Mouse (Mus musculus): ENCODE results near the gene Usp7. TPM values are rescaled to one million over a fixed set of nuclear protein-coding genes. Genes with fewer than 3 reads are reported as not detected.
"Not testable (repeated sequence)": the region's sequence is repeated elsewhere in the genome, so short reads cannot be mapped to it uniquely, and the experiment has no call there.

The Usp7 gene
- total RNA-seq, 2 experiments from 2014 or later, result 46.4 to 48.9 TPM

- intact Hi-C loops (cut with DNase I; ENCODE audit: low total_unique reads), result no loop called here
- DNase-seq, result no peak
These were observed 31.1 kb downstream of the Usp7 start for GRCm38 (mm10) chr16:8761005-8761404.

GRCm38 (mm10) chr16:8758979-8759378 lies 33.1 kb downstream of the Usp7 start:
- no peak for DNase-seq
- intact Hi-C loops (cut with DNase I; ENCODE audit: low total_unique reads), result no loop called here

GRCm38 (mm10) chr16:8758193-8758592 lies 33.9 kb downstream of the Usp7 start:
- intact Hi-C loops (cut with DNase I; ENCODE audit: low total_unique reads), result no loop called here
- no peak for DNase-seq

GRCm38 (mm10) chr16:8757586-8757985 lies 34.5 kb downstream of the Usp7 start:
- intact Hi-C loops (cut with DNase I; ENCODE audit: low total_unique reads); DNase-seq: not testable (repeated sequence)

GRCm38 (mm10) chr16:8752334-8752733 lies 39.8 kb downstream of the Usp7 start:
- intact Hi-C loops (cut with DNase I; ENCODE audit: low total_unique reads), result no loop called here
- no peak for DNase-seq

- no peak for DNase-seq
- intact Hi-C loops (cut with DNase I; ENCODE audit: low total_unique reads), result no loop called here
These were observed 40.4 kb downstream of the Usp7 start for GRCm38 (mm10) chr16:8751555-8752235.

- no peak for DNase-seq
These were observed 43.2 kb downstream of the Usp7 start for GRCm38 (mm10) chr16:8748904-8749303.

GRCm38 (mm10) chr16:8748175-8748846 lies 43.8 kb downstream of the Usp7 start:
- intact Hi-C loops (cut with DNase I; ENCODE audit: low total_unique reads), result no loop called here
- peak; percentile 47 for DNase-seq

More at GRCm38 (mm10) chr16:8748904-8749303, 43.2 kb downstream of the Usp7 start:
- intact Hi-C loops (cut with DNase I; ENCODE audit: low total_unique reads), result no loop called here

- intact Hi-C loops (cut with DNase I; ENCODE audit: low total_unique reads), result no loop called here
- no peak for DNase-seq
These were observed 44.3 kb downstream of the Usp7 start for GRCm38 (mm10) chr16:8747772-8748171.

- DNase-seq, result no peak
- intact Hi-C loops (cut with DNase I; ENCODE audit: low total_unique reads), result no loop called here
These were observed 45.6 kb downstream of the Usp7 start for GRCm38 (mm10) chr16:8746509-8746908.

- intact Hi-C loops (cut with DNase I; ENCODE audit: low total_unique reads), result no loop called here
- no peak for DNase-seq
These were observed 46.4 kb downstream of the Usp7 start for GRCm38 (mm10) chr16:8745751-8746150.

- intact Hi-C loops (cut with DNase I; ENCODE audit: low total_unique reads), result no loop called here
- no peak for DNase-seq
These were observed 48.1 kb downstream of the Usp7 start for GRCm38 (mm10) chr16:8743989-8744388.

- intact Hi-C loops (cut with DNase I; ENCODE audit: low total_unique reads), result no loop called here
- DNase-seq, result no peak
These were observed 50.4 kb downstream of the Usp7 start for GRCm38 (mm10) chr16:8741697-8742096.

GRCm38 (mm10) chr16:8741110-8741509 lies 51.0 kb downstream of the Usp7 start:
- intact Hi-C loops (cut with DNase I; ENCODE audit: low total_unique reads), result no loop called here

GRCm38 (mm10) chr16:8738542-8739514 lies 53.3 kb downstream of the Usp7 start:
- intact Hi-C loops (cut with DNase I; ENCODE audit: low total_unique reads), result no loop called here
- peak; percentile 93 for DNase-seq

More at GRCm38 (mm10) chr16:8741110-8741509, 51.0 kb downstream of the Usp7 start:
- DNase-seq, result no peak

GRCm38 (mm10) chr16:8737666-8738541 lies 54.2 kb downstream of the Usp7 start:
- intact Hi-C loops (cut with DNase I; ENCODE audit: low total_unique reads), result no loop called here
- peak; percentile 24 for DNase-seq

- intact Hi-C loops (cut with DNase I; ENCODE audit: low total_unique reads), result no loop called here
- no peak for DNase-seq
These were observed 54.8 kb downstream of the Usp7 start for GRCm38 (mm10) chr16:8737341-8737665.

GRCm38 (mm10) chr16:8736757-8737156 lies 55.4 kb downstream of the Usp7 start:
- no peak for DNase-seq
- intact Hi-C loops (cut with DNase I; ENCODE audit: low total_unique reads), result no loop called here

- intact Hi-C loops (cut with DNase I; ENCODE audit: low total_unique reads), result no loop called here
- no peak for DNase-seq
These were observed 56.1 kb downstream of the Usp7 start for GRCm38 (mm10) chr16:8736032-8736431.
